Mouse (Mus musculus): Measurements from ENCODE around the gene Epn2.

GRCm38 (mm10) chr11:61497490-61497889 lies 82.0 kb downstream of the Epn2 start:
- TF ChIP-seq CTCF (conservative IDR thresholded peaks at IDR 0.05 in 1 of 2, IDR thresholded peaks at IDR 0.05 in 1 of 2; ENCODE audit: low read depth in 2 of 2, low read length in 2 of 2) (no peak), POLR2A (IDR thresholded peaks at IDR 0.05; ENCODE audit: low read depth, low read length) (no peak)

Data from CH12.LX (cell line).